Mouse (Mus musculus): ENCODE measurements around the gene Nlgn2. TPM values are rescaled to one million over a fixed set of nuclear protein-coding genes. Genes with fewer than 3 reads are reported as not detected.
A peak's percentile ranks its signal among the peaks of the same experiment; 100 is the strongest.

Gene Nlgn2
- polyA plus RNA-seq, 1 experiment from 2014 or later = 11.8 TPM

DNA sequence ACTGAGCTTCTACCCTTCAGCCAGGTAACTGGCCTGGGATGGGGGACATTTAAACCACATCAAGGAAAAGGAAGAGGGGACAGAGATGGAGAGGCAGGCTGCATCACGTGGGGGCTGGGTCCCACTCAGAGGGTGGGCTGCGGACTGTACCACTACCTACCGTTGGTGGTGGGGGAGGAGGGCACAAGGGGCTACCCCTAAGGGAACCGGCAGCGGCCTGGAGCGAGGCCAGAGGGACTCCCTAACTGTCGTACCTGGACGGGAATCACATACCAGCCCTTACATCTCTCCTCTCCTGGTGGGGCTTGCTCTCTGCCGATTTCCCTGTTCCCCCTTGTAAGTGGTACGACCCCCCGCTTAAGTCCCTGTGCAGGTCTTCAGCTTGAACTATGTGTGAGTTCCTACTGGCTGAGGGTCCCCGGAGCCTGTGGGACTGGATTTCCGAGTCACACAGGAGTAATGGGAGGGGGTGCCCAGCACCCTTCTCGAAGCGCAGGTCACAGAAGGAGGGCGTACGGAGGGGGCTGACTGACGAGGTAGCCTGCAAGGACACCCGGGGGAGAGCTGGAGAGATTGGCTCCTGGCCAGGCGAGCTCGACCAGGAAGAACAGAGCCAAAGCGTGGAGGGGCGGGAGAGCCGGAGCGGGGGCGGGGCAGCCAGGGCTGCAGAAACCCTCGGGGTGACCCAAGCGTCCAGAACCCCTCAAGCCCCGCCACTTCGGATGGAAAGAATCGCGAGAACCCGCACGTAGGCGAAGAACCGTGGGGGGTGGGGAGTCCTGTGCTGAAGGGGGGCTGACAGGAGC lies 37.0 kb downstream of the Nlgn2 start:
- Histone ChIP-seq H3K27ac (peak overlapping the region; percentile 61; the same call in 1 of the 2 replicates), H3K9ac (peak overlapping the region; percentile 79), H3K27me3 (peaks cover 93% of the 10 kb centered on the region), H3K4me2 (replicated peaks) (peak overlapping the region; percentile 92), H3K4me3 (peak overlapping the region; percentile 57), H3K4me1 (peaks cover 70% of the 10 kb centered on the region), H3K9me3 (no peaks in the 10 kb centered on the region), H3K36me3 (no peaks in the 10 kb centered on the region)
- peak; percentile 64 for ATAC-seq (ENCODE audit: low FRiP score, low read depth)
- 1% methylated on average over 36 of the region's 36 CpGs for WGBS

DNA sequence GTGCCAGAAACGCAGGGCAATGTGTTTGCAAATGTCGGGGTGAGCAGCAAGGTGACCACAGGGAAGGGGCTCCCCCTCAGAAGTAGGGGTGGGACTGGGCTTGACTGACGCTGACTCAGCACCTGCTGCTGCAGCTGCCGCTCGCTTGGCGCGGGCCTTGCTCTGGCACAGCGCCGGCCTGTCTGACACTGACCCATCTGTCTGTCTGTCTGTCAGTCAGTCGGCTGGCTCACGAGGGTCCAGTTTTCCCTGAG lies 37.5 kb downstream of the Nlgn2 start:
- H3K9me3 ChIP-seq = no peaks in the 10 kb centered on the region
- peak overlapping the region; percentile 92 for H3K4me2 ChIP-seq (replicated peaks)
- peak overlapping the region; percentile 61; the same call in 1 of the 2 replicates for H3K27ac ChIP-seq
- H3K27me3 ChIP-seq = peaks cover 91% of the 10 kb centered on the region
- peak overlapping the region; percentile 57 for H3K4me3 ChIP-seq
- under 1% methylated on average over 11 of the region's 11 CpGs for WGBS
- ATAC-seq (ENCODE audit: low FRiP score, low read depth) = no peak
- H3K9ac ChIP-seq = peak overlapping the region; percentile 79
- peaks cover 73% of the 10 kb centered on the region for H3K4me1 ChIP-seq
- no peaks in the 10 kb centered on the region for H3K36me3 ChIP-seq

DNA sequence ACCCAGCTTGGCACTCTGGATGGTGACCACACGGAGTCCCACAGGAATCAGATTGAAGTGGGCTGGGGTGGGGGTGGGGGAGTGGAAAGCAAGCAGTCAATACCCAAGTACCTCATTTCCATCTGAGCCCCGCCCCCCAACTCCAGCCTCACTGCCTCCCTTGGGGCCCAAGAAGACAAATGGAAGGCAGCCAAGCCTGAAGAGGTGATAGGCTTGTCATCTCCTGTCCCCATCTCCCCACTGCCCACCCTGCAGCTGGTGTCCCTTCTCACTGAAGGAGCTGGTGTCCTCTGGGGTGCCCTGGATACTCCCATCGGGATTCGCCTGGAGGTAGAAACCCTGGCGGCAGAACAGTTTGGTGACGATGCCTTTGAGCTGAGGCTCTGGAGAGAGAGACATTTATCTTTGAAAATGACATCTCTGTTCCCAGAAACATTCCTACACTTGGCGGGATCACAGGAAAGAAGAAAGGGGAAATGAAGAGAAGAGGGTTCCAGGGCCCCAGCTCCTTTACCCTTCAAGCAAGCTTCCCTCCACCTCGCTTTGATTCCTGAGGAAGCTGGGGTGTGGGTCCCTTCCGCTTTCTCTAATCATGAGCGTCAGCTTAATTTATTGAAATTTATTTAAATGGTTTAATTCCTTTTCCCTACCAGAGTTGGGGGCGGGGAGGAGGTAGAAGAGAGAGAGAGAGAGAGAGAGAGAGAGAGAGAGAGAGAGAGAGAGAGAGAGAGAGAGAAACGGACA lies 38.0 kb downstream of the Nlgn2 start:
- ATAC-seq (ENCODE audit: low FRiP score, low read depth) = no peak
- peaks cover 69% of the 10 kb centered on the region for H3K4me1 ChIP-seq
- no peak overlapping the region for H3K27ac ChIP-seq
- no peaks in the 10 kb centered on the region for H3K9me3 ChIP-seq
- H3K27me3 ChIP-seq = peaks cover 91% of the 10 kb centered on the region
- no peaks in the 10 kb centered on the region for H3K36me3 ChIP-seq
- H3K4me3 ChIP-seq = peak overlapping the region; percentile 57
- peak overlapping the region; percentile 92 for H3K4me2 ChIP-seq (replicated peaks)
- 28% methylated on average over 12 of the region's 12 CpGs for WGBS
- 0 out of 2 replicates have a peak overlapping the region, but pooled peaks have one; percentile 25 for H3K9ac ChIP-seq

DNA sequence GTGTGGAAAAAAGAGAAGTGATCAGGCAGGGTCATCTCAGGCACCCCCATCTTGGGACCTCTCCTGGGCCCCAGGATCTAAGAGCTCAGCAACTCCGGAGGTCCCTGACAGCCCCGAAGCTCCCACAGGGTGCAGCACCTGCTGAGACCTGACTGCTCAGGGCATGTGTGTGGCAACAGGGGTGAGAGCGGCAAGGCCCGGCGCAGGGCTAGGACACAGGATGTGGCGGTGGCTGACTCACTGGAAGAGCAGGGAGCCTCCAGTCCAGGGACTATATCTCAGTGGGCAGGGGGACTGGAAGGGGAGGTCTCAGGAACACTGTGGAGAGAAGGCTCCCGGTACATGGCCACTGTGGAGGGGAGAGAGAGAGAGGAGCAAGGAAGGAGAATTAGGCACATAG lies 39.7 kb downstream of the Nlgn2 start:
- no peak for ATAC-seq (ENCODE audit: low FRiP score, low read depth)
- Histone ChIP-seq H3K9me3 (no peaks in the 10 kb centered on the region), H3K36me3 (no peaks in the 10 kb centered on the region), H3K4me2 (replicated peaks) (no peak overlapping the region), H3K27me3 (peaks cover 88% of the 10 kb centered on the region), H3K27ac (no peak overlapping the region), H3K9ac (no peak overlapping the region), H3K4me1 (peaks cover 52% of the 10 kb centered on the region), H3K4me3 (no peak overlapping the region)
- 62% methylated on average over 7 of the region's 7 CpGs for WGBS

DNA sequence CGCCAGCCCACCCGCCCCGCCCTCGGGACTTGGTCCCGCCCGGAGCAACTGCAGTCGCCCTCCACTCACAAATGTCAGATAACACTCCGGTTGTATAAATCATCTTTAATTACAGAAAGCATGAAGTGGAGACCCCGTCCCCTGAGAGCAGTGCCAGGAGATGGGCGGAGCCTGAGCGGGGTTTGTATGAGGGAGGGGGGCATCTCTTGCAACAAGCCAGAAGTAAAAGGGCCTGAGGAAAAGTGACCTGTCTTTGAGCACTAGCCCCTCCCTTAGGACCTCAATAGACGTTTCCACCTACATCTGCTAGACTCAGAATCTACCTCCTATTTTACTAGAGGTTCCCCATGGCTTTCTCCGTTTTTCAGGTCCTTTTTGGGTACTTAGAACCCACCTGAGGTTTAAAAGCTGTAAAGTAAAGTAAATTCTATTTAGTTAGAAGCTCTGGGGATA lies 41.6 kb downstream of the Nlgn2 start:
- Histone ChIP-seq H3K27ac (0 out of 2 replicates have a peak overlapping the region, but pooled peaks have one; percentile 56), H3K9me3 (no peaks in the 10 kb centered on the region), H3K4me2 (replicated peaks) (peak overlapping the region; percentile 90), H3K27me3 (peaks cover 70% of the 10 kb centered on the region), H3K4me1 (peaks cover 33% of the 10 kb centered on the region), H3K9ac (peak overlapping the region; percentile 66), H3K36me3 (no peaks in the 10 kb centered on the region), H3K4me3 (peak overlapping the region; percentile 54)
- ATAC-seq (ENCODE audit: low FRiP score, low read depth) = no peak
- under 1% methylated on average over 13 of the region's 13 CpGs for WGBS

DNA sequence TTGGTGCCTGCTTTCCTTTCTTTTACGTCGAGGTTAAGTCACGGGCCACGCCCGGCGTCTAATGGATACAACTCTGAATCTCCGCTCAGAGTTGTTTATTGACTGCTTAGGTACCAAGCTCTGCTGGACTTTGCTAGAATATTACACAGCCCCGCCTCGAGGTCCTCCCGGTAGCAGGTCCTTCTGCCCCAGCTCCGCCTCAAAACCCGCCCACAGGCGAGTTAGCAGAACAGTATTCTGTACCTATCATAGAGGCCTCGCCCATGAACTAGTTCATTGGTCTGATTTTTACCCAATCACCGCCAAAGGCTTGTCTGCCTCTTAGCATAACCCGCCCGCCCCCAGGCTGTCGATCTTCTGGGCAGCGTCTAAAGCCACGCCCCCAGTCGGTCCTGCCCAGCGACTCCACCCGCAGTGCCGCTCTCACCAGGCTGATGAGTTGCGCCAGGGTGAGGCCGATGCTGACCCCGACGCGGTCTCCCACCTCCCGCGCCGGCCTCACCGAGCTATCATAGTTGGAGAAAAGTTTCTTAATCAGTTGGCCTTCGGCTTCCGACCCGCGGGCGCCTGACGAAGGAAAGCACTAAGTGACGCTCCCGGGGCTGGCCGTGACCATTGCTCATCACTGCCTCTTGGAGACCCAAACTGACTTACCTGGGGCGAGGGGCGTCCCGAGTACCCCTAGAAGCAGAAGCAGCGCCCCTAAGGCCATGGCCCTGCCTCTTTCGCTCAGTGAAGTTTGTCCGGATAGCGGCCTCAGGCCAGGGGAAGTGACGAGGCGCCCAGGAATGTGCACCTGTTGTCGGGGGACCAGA lies 42.2 kb downstream of the Nlgn2 start, which contains the start of gene Chrnb1:
TSS of gene Chrnb1 (minus strand) at position 776 of the 815 bp plus-strand sequence.
- Histone ChIP-seq H3K9ac (peak within 1 kb of the TSS; percentile 66), H3K27me3 (peaks cover 69% of the 10 kb centered on the region), H3K4me2 (replicated peaks) (peak within 1 kb of the TSS; percentile 90), H3K4me3 (peak within 1 kb of the TSS; percentile 54), H3K36me3 (no peaks in the 10 kb centered on the region), H3K4me1 (peaks cover 27% of the 10 kb centered on the region), H3K9me3 (no peaks in the 10 kb centered on the region), H3K27ac (peak within 1 kb of the TSS; percentile 56; the same call in 1 of the 2 replicates)
- WGBS = 2% methylated on average over 52 of the region's 52 CpGs
- ATAC-seq (ENCODE audit: low FRiP score, low read depth) = peak; percentile 97

DNA sequence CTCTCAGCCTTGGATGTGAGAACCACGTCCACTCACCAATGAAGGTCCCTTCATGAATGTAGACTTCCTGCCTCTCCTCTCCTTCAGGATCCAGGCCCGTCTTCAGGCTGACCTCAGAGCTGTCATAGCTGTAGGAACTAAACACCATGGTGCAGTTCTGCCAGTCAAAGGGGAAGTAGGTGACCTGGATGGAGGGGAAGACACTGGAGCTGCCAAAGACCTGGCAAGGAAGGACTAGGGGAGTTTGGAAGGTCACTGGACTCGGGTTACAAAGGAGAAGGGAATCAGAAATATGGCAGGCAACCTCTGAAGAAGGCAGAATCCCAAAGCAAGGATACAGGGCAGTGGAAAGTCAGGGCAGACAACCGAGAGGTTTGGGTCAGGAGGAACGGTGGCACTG lies 44.2 kb downstream of the Nlgn2 start:
- Histone ChIP-seq H3K4me2 (replicated peaks) (no peak overlapping the region), H3K4me3 (no peak overlapping the region), H3K27ac (no peak overlapping the region), H3K36me3 (no peaks in the 10 kb centered on the region), H3K9ac (no peak overlapping the region), H3K27me3 (peaks cover 49% of the 10 kb centered on the region), H3K9me3 (no peaks in the 10 kb centered on the region), H3K4me1 (peaks cover 11% of the 10 kb centered on the region)
- ATAC-seq (ENCODE audit: low FRiP score, low read depth) = no peak
- WGBS = 58% methylated on average over 5 of the region's 5 CpGs

DNA sequence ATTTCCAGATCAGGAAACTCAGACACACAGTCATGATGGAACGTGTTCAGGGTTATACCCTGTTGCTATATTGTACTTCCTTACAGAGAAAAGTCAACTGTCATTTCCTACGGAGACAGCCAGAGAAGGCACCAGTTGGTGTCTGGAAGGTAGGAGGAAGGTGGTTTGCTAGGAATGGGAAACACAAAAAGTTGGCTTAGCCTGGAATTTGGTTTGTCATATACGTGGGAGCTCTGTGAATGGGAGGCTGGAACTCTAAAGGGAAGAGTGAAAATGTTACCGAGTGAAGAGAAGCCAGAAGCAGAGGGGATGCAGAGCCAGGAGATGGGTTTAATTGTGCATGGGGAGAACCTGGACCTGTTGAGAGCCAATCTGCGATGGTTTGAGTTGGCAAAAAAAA lies 46.2 kb downstream of the Nlgn2 start:
- no peak overlapping the region for H3K9ac ChIP-seq
- WGBS = 72% methylated on average over 5 of the region's 5 CpGs
- H3K27ac ChIP-seq = no peak overlapping the region
- H3K27me3 ChIP-seq = peaks cover 30% of the 10 kb centered on the region
- no peaks in the 10 kb centered on the region for H3K36me3 ChIP-seq
- no peak for ATAC-seq (ENCODE audit: low FRiP score, low read depth)
- H3K4me1 ChIP-seq = peaks cover 11% of the 10 kb centered on the region
- H3K4me2 ChIP-seq (replicated peaks) = no peak overlapping the region
- H3K9me3 ChIP-seq = no peaks in the 10 kb centered on the region
- no peak overlapping the region for H3K4me3 ChIP-seq

DNA sequence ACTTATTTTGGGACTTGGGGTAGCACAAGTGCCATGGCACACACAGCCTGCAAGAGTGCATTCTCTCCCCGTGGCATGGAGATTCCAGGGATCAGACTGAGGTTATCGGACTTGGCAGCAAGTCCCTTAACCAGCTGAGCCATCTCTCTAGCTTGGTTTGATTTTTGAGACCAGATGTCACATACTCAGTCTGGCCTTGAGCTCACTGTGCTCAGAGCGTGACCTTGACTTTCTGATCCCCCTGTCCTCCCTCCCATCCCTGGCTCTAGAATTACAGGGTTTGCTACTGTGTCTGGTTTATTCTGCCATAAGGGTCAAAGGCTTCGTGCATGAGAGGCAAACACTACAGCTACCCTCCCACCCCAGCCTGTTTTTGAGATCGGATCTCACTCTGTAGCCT lies 48.2 kb downstream of the Nlgn2 start:
- Histone ChIP-seq H3K36me3 (no peaks in the 10 kb centered on the region), H3K4me1 (0 out of 2 replicates have a peak, but pooled peaks cover 4% of the 10 kb centered on the region), H3K4me2 (replicated peaks) (no peak overlapping the region), H3K27ac (no peak overlapping the region), H3K4me3 (no peak overlapping the region), H3K9me3 (no peaks in the 10 kb centered on the region), H3K27me3 (peaks cover 13% of the 10 kb centered on the region), H3K9ac (no peak overlapping the region)
- ATAC-seq (ENCODE audit: low FRiP score, low read depth) = no peak
- WGBS = 59% methylated on average over 5 of the region's 5 CpGs

DNA sequence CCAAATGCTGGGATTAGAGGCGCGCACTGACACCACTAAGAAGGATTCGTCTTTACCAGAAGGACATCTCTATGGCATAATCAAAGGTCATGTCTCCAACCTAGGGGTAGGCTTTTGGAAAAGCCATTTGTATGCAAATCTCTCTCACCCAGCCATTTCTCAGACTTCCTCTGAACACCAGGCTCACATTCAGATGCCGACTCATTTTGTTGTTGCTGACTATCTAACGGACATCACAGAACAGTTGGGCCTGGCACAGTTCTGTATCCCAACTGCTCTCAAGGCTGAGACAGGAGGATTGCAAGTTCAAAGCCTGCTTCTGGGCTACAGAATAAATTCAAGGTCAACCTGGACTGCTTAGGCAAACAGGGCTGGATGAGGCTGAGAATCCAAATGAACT lies 50.3 kb downstream of the Nlgn2 start:
- WGBS = 87% methylated on average over 5 of the region's 5 CpGs
- no peak overlapping the region for H3K4me2 ChIP-seq (replicated peaks)
- no peak overlapping the region for H3K9ac ChIP-seq
- no peaks in the 10 kb centered on the region for H3K36me3 ChIP-seq
- no peak overlapping the region for H3K27ac ChIP-seq
- no peak overlapping the region for H3K4me3 ChIP-seq
- 0 out of 2 replicates have a peak, but pooled peaks cover 4% of the 10 kb centered on the region for H3K4me1 ChIP-seq
- H3K9me3 ChIP-seq = no peaks in the 10 kb centered on the region
- ATAC-seq (ENCODE audit: low FRiP score, low read depth) = no peak
- peaks cover under 1% of the 10 kb centered on the region; the same call in 1 of the 2 replicates for H3K27me3 ChIP-seq

DNA sequence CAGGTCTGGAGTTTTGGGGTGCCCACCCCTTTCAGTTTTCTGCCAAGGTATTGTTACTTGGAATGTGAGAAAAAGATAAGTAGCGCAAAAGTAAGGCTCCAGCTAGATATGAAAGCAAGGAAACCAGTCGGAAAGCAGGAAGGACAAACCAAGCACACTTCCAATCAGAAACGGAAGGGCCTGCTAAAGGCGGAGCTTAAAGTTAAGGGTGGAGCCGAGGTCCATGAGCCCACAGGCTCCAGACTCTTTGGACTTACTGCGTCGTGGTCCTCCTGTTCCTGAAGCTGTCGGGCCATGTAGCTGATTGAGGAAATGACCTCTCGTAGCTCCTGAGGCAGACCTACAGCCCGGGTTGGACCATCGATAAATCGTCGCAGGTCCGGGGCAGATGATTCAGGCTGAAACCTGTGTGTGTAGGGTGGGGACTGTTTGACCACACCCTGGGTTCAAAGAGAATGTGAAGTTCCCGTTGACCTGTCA lies 52.8 kb downstream of the Nlgn2 start:
- Histone ChIP-seq H3K27me3 (peaks cover 8% of the 10 kb centered on the region; the same call in 1 of the 2 replicates), H3K27ac (no peak overlapping the region), H3K9ac (no peak overlapping the region), H3K9me3 (no peaks in the 10 kb centered on the region), H3K4me2 (replicated peaks) (peak overlapping the region; percentile 42), H3K4me3 (peak overlapping the region; percentile 17), H3K4me1 (0 out of 2 replicates have a peak, but pooled peaks cover 4% of the 10 kb centered on the region), H3K36me3 (no peaks in the 10 kb centered on the region)
- ATAC-seq (ENCODE audit: low FRiP score, low read depth) = no peak
- 29% methylated on average over 15 of the region's 15 CpGs for WGBS

Measured in limb, embryonic 13.5 days (tissue).